ENCODE assay signal across 7 mouse cellular contexts in the genomic region with DNA sequence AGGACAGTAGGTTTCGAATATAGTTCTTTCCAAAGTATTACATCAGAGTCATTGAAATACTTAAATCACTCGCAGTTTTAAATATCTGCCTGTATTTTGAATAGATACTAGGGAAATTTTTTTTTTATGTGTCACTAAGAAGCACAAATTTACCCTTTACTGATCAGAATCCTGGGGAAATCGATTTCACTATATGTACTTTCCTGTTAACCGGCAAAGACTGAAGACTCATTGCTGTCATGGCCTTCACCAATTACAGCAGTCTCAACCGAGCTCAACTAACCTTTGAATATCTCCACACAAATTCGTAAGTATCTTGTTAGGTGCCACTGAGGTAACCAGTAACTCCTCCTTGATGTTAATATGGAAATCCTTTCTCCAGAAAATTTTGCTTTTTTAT. TPM values are rescaled to one million over a fixed set of nuclear protein-coding genes. Genes with fewer than 3 reads are reported as not detected.
DNase-seq lines count a peak whose midpoint lies in the region; ATAC-seq and TF ChIP-seq lines count a peak whose summit lies in the region.

No protein-coding gene starts in this region.

- 85% methylated on average over 6 of the region's 6 CpGs for WGBS in lung, postnatal 0 days
- 96% methylated on average over 6 of the region's 6 CpGs for WGBS in forebrain, embryonic 15.5 days
- 89% methylated on average over 6 of the region's 6 CpGs for WGBS in liver, embryonic 13.5 days (ENCODE audit: insufficient replicate concordance)
- 95% methylated on average over 6 of the region's 6 CpGs for WGBS in stomach, postnatal 0 days

- peaks cover 8% of the 10 kb centered on the region; the same call in 1 of the 2 replicates for H3K4me1 ChIP-seq in lung, postnatal 0 days (ENCODE audit: insufficient read depth, low read depth, low read length)
- peaks cover 36% of the 10 kb centered on the region for H3K4me1 ChIP-seq in forebrain, embryonic 15.5 days
- H3K4me1 ChIP-seq in liver, embryonic 13.5 days (replicated peaks) = peaks cover 34% of the 10 kb centered on the region
- peaks cover 7% of the 10 kb centered on the region; the same call in 1 of the 2 replicates for H3K4me1 ChIP-seq in stomach, postnatal 0 days (replicated peaks; ENCODE audit: control insufficient read depth, insufficient read depth)

- intact Hi-C loops in left cerebral cortex, postnatal 4 days (cut with DNase I) = no loop called here

- H3K9me3 ChIP-seq in lung, postnatal 0 days (ENCODE audit: low read length) = no peaks in the 10 kb centered on the region
- peaks cover 9% of the 10 kb centered on the region for H3K9me3 ChIP-seq in forebrain, embryonic 15.5 days
- no peaks in the 10 kb centered on the region for H3K9me3 ChIP-seq in liver, embryonic 13.5 days (replicated peaks)
- H3K9me3 ChIP-seq in stomach, postnatal 0 days (ENCODE audit: control insufficient read depth, low read length) = no peaks in the 10 kb centered on the region

- peak overlapping the region; percentile 77 for H3K4me2 ChIP-seq in lung, postnatal 0 days (replicated peaks; ENCODE audit: low read depth, low read length)
- peak overlapping the region; percentile 81 for H3K4me2 ChIP-seq in forebrain, embryonic 15.5 days (replicated peaks)
- H3K4me2 ChIP-seq in liver, embryonic 13.5 days = peak overlapping the region; percentile 97
- H3K4me2 ChIP-seq in stomach, postnatal 0 days (replicated peaks; ENCODE audit: low read depth) = peak overlapping the region; percentile 77

- TF ChIP-seq CTCF in lung, postnatal 0 days (IDR thresholded peaks at IDR 0.05) = no peak
- no peak for TF ChIP-seq CTCF in stomach, postnatal 0 days (IDR thresholded peaks at IDR 0.05; ENCODE audit: low read depth)

- no peak for ATAC-seq in lung, postnatal 0 days
- no peak for ATAC-seq in forebrain, embryonic 15.5 days (replicated peaks)
- ATAC-seq in liver, embryonic 13.5 days (ENCODE audit: low read depth) = no peak
- ATAC-seq in stomach, postnatal 0 days (ENCODE audit: low FRiP score, low TSS enrichment) = no peak

- H3K27ac ChIP-seq in lung, postnatal 0 days (ENCODE audit: low read length) = no peak overlapping the region
- no peak overlapping the region for H3K27ac ChIP-seq in forebrain, embryonic 15.5 days (replicated peaks)
- no peak overlapping the region for H3K27ac ChIP-seq in liver, embryonic 13.5 days
- no peak overlapping the region for H3K27ac ChIP-seq in stomach, postnatal 0 days (replicated peaks)

- TF ChIP-seq EP300 in lung, postnatal 0 days (IDR thresholded peaks at IDR 0.05) = no peak
- no peak for TF ChIP-seq EP300 in stomach, postnatal 0 days (optimal IDR thresholded peaks at IDR 0.05)

- peaks cover 4% of the 10 kb centered on the region for H3K36me3 ChIP-seq in lung, postnatal 0 days (ENCODE audit: insufficient read depth, low read length)
- peaks cover 31% of the 10 kb centered on the region for H3K36me3 ChIP-seq in forebrain, embryonic 15.5 days
- H3K36me3 ChIP-seq in liver, embryonic 13.5 days = peaks cover 20% of the 10 kb centered on the region
- peaks cover 10% of the 10 kb centered on the region for H3K36me3 ChIP-seq in stomach, postnatal 0 days (ENCODE audit: control insufficient read depth, insufficient read depth, low read length)

- H3K9ac ChIP-seq in lung, postnatal 0 days (replicated peaks; ENCODE audit: low read depth) = no peak overlapping the region
- H3K9ac ChIP-seq in forebrain, embryonic 15.5 days (replicated peaks) = no peak overlapping the region
- H3K9ac ChIP-seq in liver, embryonic 13.5 days = peak overlapping the region; percentile 84; the same call in 1 of the 2 replicates
- H3K9ac ChIP-seq in stomach, postnatal 0 days (ENCODE audit: low read length) = no peak overlapping the region

- DNase-seq in lung, postnatal 0 days (ENCODE audit: low spot score) = no peak
- no peak for DNase-seq in lung, postnatal 10 days
- DNase-seq in liver, embryonic 13.5 days = no peak
- DNase-seq in stomach, postnatal 0 days (ENCODE audit: low spot score) = no peak
- DNase-seq in left cerebral cortex, postnatal 4 days = no peak
- no peak for DNase-seq in spleen, postnatal 36 days (ENCODE audit: low spot score in 2 of 2)

- H3K4me3 ChIP-seq in lung, postnatal 0 days (ENCODE audit: low read depth, low read length) = peak overlapping the region; percentile 91; the same call in 1 of the 2 replicates
- peak overlapping the region; percentile 94 for H3K4me3 ChIP-seq in forebrain, embryonic 15.5 days
- H3K4me3 ChIP-seq in liver, embryonic 13.5 days (replicated peaks) = peak overlapping the region; percentile 96
- H3K4me3 ChIP-seq in stomach, postnatal 0 days (ENCODE audit: low read depth, low read length) = no peak overlapping the region

- H3K27me3 ChIP-seq in lung, postnatal 0 days (replicated peaks; ENCODE audit: insufficient read depth, low read length) = no peaks in the 10 kb centered on the region
- no peaks in the 10 kb centered on the region for H3K27me3 ChIP-seq in forebrain, embryonic 15.5 days
- no peaks in the 10 kb centered on the region for H3K27me3 ChIP-seq in liver, embryonic 13.5 days
- no peaks in the 10 kb centered on the region for H3K27me3 ChIP-seq in stomach, postnatal 0 days (ENCODE audit: control insufficient read depth, insufficient read depth, low read length)

RNA-seq across cellular contexts. Expression of a gene that starts 1.1 kb away (rescaled TPM):
- 9.9 and 10.2 TPM in 2 replicates for polyA plus RNA-seq in lung, postnatal 0 days (2015; fragmentation: Nextera tagmentation; extraction: Ambion mirVana)
- polyA plus RNA-seq in forebrain, embryonic 15.5 days (2015; fragmentation: Nextera tagmentation; extraction: Ambion mirVana) = 43.4 and 44.9 TPM in 2 replicates
- 6.9 and 8.6 TPM in 2 replicates for polyA plus RNA-seq in liver, embryonic 13.5 days (2015; fragmentation: Nextera tagmentation; extraction: Ambion mirVana)
- 6.9 and 8.8 TPM in 2 replicates for polyA plus RNA-seq in stomach, postnatal 0 days (2015; fragmentation: Nextera tagmentation; extraction: Ambion mirVana)
- 10 to 100 TPM; 74.3 to 77.6 TPM for total RNA-seq in left cerebral cortex, postnatal 4 days (2021)
